Mouse (Mus musculus) liver, embryonic 14.5 days (tissue): ENCODE results near the gene Spata7.

Experiments
- CTCF ChIP-seq: IDR thresholded peaks from 2 replicates; pipeline ENCODE4 v1.5.1; 2016; ENCODE audit warnings: antibody characterized with exemption, low read depth, control low read depth
- EP300 ChIP-seq: IDR thresholded peaks from 2 replicates; pipeline ENCODE4 v1.6.1; 2016; ENCODE audit warnings: antibody characterized with exemption, low read depth

- TF ChIP-seq CTCF = no peak
- TF ChIP-seq EP300 = no peak
Observed at GRCm38 (mm10) chr12:98668132-98668814, 40.3 kb downstream of the Spata7 start.
